Mouse (Mus musculus): Measurements from ENCODE around the gene Plcxd1.
"Not testable (repeated sequence)": the region's sequence is repeated elsewhere in the genome, so short reads cannot be mapped to it uniquely, and the experiment has no call there.

Plcxd1 gene

GRCm38 (mm10) chr5:110107581-110108304, 8.0 kb downstream of the Plcxd1 start, which contains the start of gene Gtpbp6:
TSS of gene Gtpbp6 (minus strand) at chr5:110108197.
- peak; percentile 97 to 99 for DNase-seq

GRCm38 (mm10) chr5:110108305-110108628, 8.5 kb downstream of the Plcxd1 start:
- no peak for DNase-seq

- peak; percentile 93 to 94 for DNase-seq
Observed at GRCm38 (mm10) chr5:110109991-110110441, 10.2 kb downstream of the Plcxd1 start, which contains the start of gene Zfp605. TSS of gene Zfp605 (plus strand) at chr5:110110092.

- not testable (repeated sequence) for DNase-seq
Observed at GRCm38 (mm10) chr5:110122380-110122779, 22.6 kb downstream of the Plcxd1 start.

- peak; percentile 100 for DNase-seq
Observed at GRCm38 (mm10) chr5:110135293-110136086, 35.7 kb downstream of the Plcxd1 start, which contains the start of gene Chfr. TSS of gene Chfr (plus strand) at chr5:110135842.

GRCm38 (mm10) chr5:110136087-110136464, 36.3 kb downstream of the Plcxd1 start:
- no peak for DNase-seq

- no peak for DNase-seq
Observed at GRCm38 (mm10) chr5:110137816-110138215, 38.0 kb downstream of the Plcxd1 start.

GRCm38 (mm10) chr5:110139325-110139724, 39.6 kb downstream of the Plcxd1 start:
- no peak for DNase-seq

GRCm38 (mm10) chr5:110140424-110140823, 40.7 kb downstream of the Plcxd1 start:
- DNase-seq: no peak

GRCm38 (mm10) chr5:110142309-110142708, 42.5 kb downstream of the Plcxd1 start:
- DNase-seq: no peak

- peak; percentile 9 to 20 for DNase-seq
Observed at GRCm38 (mm10) chr5:110143007-110143406, 43.2 kb downstream of the Plcxd1 start.

Measured in kidney, postnatal 4 days (tissue).